ENCODE assay signal across 29 mouse cellular contexts in the genomic region with DNA sequence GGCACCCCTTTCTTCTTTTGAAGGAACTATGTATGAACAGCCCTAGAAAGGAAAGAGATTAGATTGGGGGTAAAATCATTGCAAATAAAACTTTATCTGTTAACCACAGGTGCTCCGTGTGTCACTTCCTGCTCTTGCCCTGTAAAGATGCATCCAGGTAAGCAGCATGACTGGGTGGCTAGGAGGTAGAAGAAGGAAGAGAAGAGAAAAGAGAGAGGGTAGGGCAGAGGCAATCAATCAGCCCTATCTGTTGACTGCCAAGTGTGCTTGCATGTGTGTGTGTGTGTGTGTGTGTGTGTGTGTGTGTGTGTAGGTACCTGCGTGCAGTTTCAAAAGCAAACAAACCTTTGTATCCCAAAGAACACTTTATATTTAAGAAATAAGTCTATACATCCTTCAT. TPM values are rescaled to one million over a fixed set of nuclear protein-coding genes. Genes with fewer than 3 reads are reported as not detected.
"Had no signal": no experiment of that assay in that cellular context is flagged by ENCODE, and none has a peak within 500 bp of the region (broad histone marks: within the 10 kb centered on the region; RNA-seq: fewer than 3 reads in every experiment).

No protein-coding gene starts in this region.

- H3K4me2 ChIP-seq: kidney, embryonic 15.5 days; limb, embryonic 13.5 days; liver, embryonic 12.5 days; liver, embryonic 15.5 days; lung, embryonic 15.5 days; midbrain, embryonic 12.5 days; neural tube, embryonic 13.5 days had no signal

- H3K4me3 ChIP-seq: kidney, embryonic 15.5 days; limb, embryonic 10.5 days; limb, embryonic 13.5 days; liver, embryonic 12.5 days; liver, embryonic 15.5 days; lung, embryonic 15.5 days; midbrain, embryonic 12.5 days; myocyte; neural tube, embryonic 13.5 days had no signal

- ATAC-seq: liver, embryonic 12.5 days; midbrain, embryonic 16.5 days had no signal

- H3K27ac ChIP-seq: kidney, embryonic 15.5 days; limb, embryonic 10.5 days; limb, embryonic 13.5 days; liver, embryonic 12.5 days; liver, embryonic 15.5 days; midbrain, embryonic 12.5 days; neural tube, embryonic 13.5 days had no signal

- H3K9ac ChIP-seq: kidney, embryonic 15.5 days; limb, embryonic 13.5 days; liver, embryonic 12.5 days; liver, embryonic 15.5 days; lung, embryonic 15.5 days; midbrain, embryonic 12.5 days; neural tube, embryonic 13.5 days had no signal

- H3K9me3 ChIP-seq: kidney, embryonic 15.5 days; limb, embryonic 10.5 days; liver, embryonic 12.5 days; liver, embryonic 15.5 days; lung, embryonic 15.5 days; midbrain, embryonic 12.5 days; neural tube, embryonic 13.5 days had no signal

- H3K27me3 ChIP-seq: lung, embryonic 15.5 days had no signal

- H3K36me3 ChIP-seq: kidney, embryonic 15.5 days; limb, embryonic 10.5 days; limb, embryonic 13.5 days; liver, embryonic 12.5 days; liver, embryonic 15.5 days; lung, embryonic 15.5 days; midbrain, embryonic 12.5 days; neural tube, embryonic 13.5 days had no signal

- DNase-seq: kidney, adult 11 months; kidney, adult 8-10 months; kidney, postnatal 10 days; kidney, postnatal 36 days; liver; lung, adult 18-20 months; lung, postnatal 10 days; lung, postnatal 4 days; retina, postnatal 1 day; right cerebral cortex, postnatal 25 days; thymus, adult 18-20 months; thymus, postnatal 36 days had no signal

RNA-seq across cellular contexts. Expression of a gene that starts 2.0 kb away (rescaled TPM):
- total RNA-seq: layer of hippocampus, adult 8-10 months; layer of hippocampus, postnatal 10 days; left cerebral cortex, postnatal 25 days; megakaryocyte progenitor cell, adult 5-6 weeks; megakaryocyte-erythroid progenitor cell, adult 5-6 weeks; monocyte, adult 5-6 weeks; neutrophil, adult 5-6 weeks had no signal
- polyA plus RNA-seq: kidney, embryonic 15.5 days; limb, embryonic 10.5 days; limb, embryonic 13.5 days; liver, embryonic 12.5 days; liver, embryonic 15.5 days; lung, embryonic 15.5 days; midbrain, embryonic 12.5 days; midbrain, embryonic 16.5 days; myocyte; neural tube, embryonic 13.5 days had no signal

RNA-seq across cellular contexts. Expression of a gene that starts 5.0 kb away (rescaled TPM):
- total RNA-seq: megakaryocyte progenitor cell, adult 5-6 weeks; megakaryocyte-erythroid progenitor cell, adult 5-6 weeks; monocyte, adult 5-6 weeks; neutrophil, adult 5-6 weeks had no signal

RNA-seq across cellular contexts. Expression of a gene that starts 12.1 kb away (rescaled TPM):
- total RNA-seq: neutrophil, adult 5-6 weeks had no signal
